Mouse (Mus musculus): ENCODE measurements around the gene Cdk15.

- TF ChIP-seq POLR2A (IDR thresholded peaks at IDR 0.05; ENCODE audit: borderline replicate concordance, extremely low read depth, insufficient read depth, insufficient read length, poor library complexity, severe bottlenecking) (no peak), CTCF (IDR thresholded peaks at IDR 0.05; ENCODE audit: borderline replicate concordance, extremely low read depth, insufficient read depth, insufficient read length) (no peak)
Observed at GRCm38 (mm10) chr1:59391736-59392135, 135.0 kb downstream of the Cdk15 start.
